Mouse (Mus musculus): Measurements from ENCODE around the gene Lpar2. TPM values are rescaled to one million over a fixed set of nuclear protein-coding genes. Genes with fewer than 3 reads are reported as not detected.

Gene Lpar2
- total and polyA plus RNA-seq, 3 experiments: 0.77 to 2.8 TPM; not detected in 1

- TF ChIP-seq GABPA (IDR thresholded peaks at IDR 0.05; ENCODE audit: low read depth, low read length) (no peak), RAD21 (IDR thresholded peaks at IDR 0.05; ENCODE audit: low read depth, low read length) (no peak), POLR2A (IDR thresholded peaks at IDR 0.05; ENCODE audit: control insufficient read depth in 1 of 2, insufficient read depth in 1 of 2, low read depth in 1 of 2, low read length in 2 of 2, poor library complexity in 1 of 2) (peak; percentile 17 to 71; a peak in 3 of 4 replicates), ETS1 (IDR thresholded peaks at IDR 0.05; ENCODE audit: low read depth, low read length) (no peak), BHLHE40 (IDR thresholded peaks at IDR 0.05; ENCODE audit: borderline replicate concordance, low read depth, low read length) (no peak), RCOR1 (IDR thresholded peaks at IDR 0.05; ENCODE audit: low read depth, low read length) (no peak), MAFK (IDR thresholded peaks at IDR 0.05; ENCODE audit: borderline replicate concordance, low read depth, low read length) (no peak), ZC3H11A (IDR thresholded peaks at IDR 0.05; ENCODE audit: low read depth, low read length) (no peak), POLR2AphosphoS2 (IDR thresholded peaks at IDR 0.05; ENCODE audit: low read length) (peak; percentile 92), USF1 (IDR thresholded peaks at IDR 0.05; ENCODE audit: low read depth, low read length) (no peak), CTCF (IDR thresholded peaks at IDR 0.05 in 2 of 3, conservative IDR thresholded peaks at IDR 0.05 in 1 of 3; ENCODE audit: control insufficient read depth in 1 of 3, insufficient read depth in 1 of 3, low read depth in 2 of 3, low read length in 3 of 3, poor library complexity in 1 of 3, severe bottlenecking in 1 of 3) (no peak), MYB (IDR thresholded peaks at IDR 0.05; ENCODE audit: low read depth, low read length) (no peak), EP300 (IDR thresholded peaks at IDR 0.05; ENCODE audit: low read depth in 1 of 2, low read length in 2 of 2) (no peak), ZMIZ1 (IDR thresholded peaks at IDR 0.05; ENCODE audit: low read depth, low read length) (peak; percentile 60; the same call in 1 of the 2 replicates), MXI1 (IDR thresholded peaks at IDR 0.05; ENCODE audit: low read depth, low read length) (no peak), NELFE (IDR thresholded peaks at IDR 0.05; ENCODE audit: low read depth, low read length) (peak; percentile 53; the same call in 1 of the 2 replicates), UBTF (IDR thresholded peaks at IDR 0.05; ENCODE audit: borderline replicate concordance, insufficient read depth, low read depth, low read length) (no peak), SMC3 (IDR thresholded peaks at IDR 0.05; ENCODE audit: low read depth, low read length) (no peak)
Measured at GRCm38 (mm10) chr8:69808094-69808863, 13.9 kb upstream of the Lpar2 start, which contains the start of gene Gmip (continued).

GRCm38 (mm10) chr8:69808864-69809403 is 13.3 kb upstream of the Lpar2 start:
- no peak for TF ChIP-seq JUND (IDR thresholded peaks at IDR 0.05; ENCODE audit: low read depth, low read length)
- peak; percentile 94 for TF ChIP-seq MYC (IDR thresholded peaks at IDR 0.05; ENCODE audit: low read depth, low read length)
- TF ChIP-seq MAX (IDR thresholded peaks at IDR 0.05; ENCODE audit: low read length): peak; percentile 93
- peak; percentile 53; the same call in 1 of the 2 replicates for TF ChIP-seq SIN3A (IDR thresholded peaks at IDR 0.05; ENCODE audit: low read length)
- peak; percentile 89 for TF ChIP-seq MXI1 (IDR thresholded peaks at IDR 0.05; ENCODE audit: low read depth, low read length)
- no peak for TF ChIP-seq USF2 (IDR thresholded peaks at IDR 0.05; ENCODE audit: borderline replicate concordance in 1 of 2, insufficient read depth in 1 of 2, low read depth in 1 of 2, low read length in 2 of 2)
- peak overlapping the region; percentile 73 for H3K27ac ChIP-seq (ENCODE audit: control insufficient read depth, low read depth, low read length)
- H3K79me2 ChIP-seq (ENCODE audit: control insufficient read depth, insufficient read depth, low read length, poor library complexity): peaks cover 7% of the 10 kb centered on the region
- peaks cover 5 to 6% of the 10 kb centered on the region in 2 experiments; a peak in 3 of 4 replicates for H3K36me3 ChIP-seq (ENCODE audit: control insufficient read depth in 1 of 2, insufficient read depth in 2 of 2, low read length in 2 of 2)
- H3K9me3 ChIP-seq (replicated peaks; ENCODE audit: insufficient read depth, low read length): no peaks in the 10 kb centered on the region
- peak; percentile 74 for DNase-seq (ENCODE audit: low read depth, low spot score)
- H3K27me3 ChIP-seq (ENCODE audit: control insufficient read depth in 1 of 2, insufficient read depth in 2 of 2, low read length in 2 of 2): no peaks in the 10 kb centered on the region
- H3K9ac ChIP-seq (ENCODE audit: control insufficient read depth, low read depth, low read length, poor library complexity, severe bottlenecking): peak overlapping the region; percentile 86
- peak overlapping the region; percentile 81 to 89 for H3K4me3 ChIP-seq (ENCODE audit: control insufficient read depth in 1 of 2, insufficient read depth in 1 of 2, low read depth in 2 of 2, low read length in 2 of 2)
- H3K4me1 ChIP-seq (ENCODE audit: control insufficient read depth in 1 of 2, insufficient read depth in 2 of 2, low read length in 2 of 2): no peaks in the 10 kb centered on the region

All from MEL (cell line).